Mouse (Mus musculus): ENCODE results near the gene Vmn1r176. TPM values are rescaled to one million over a fixed set of nuclear protein-coding genes. Genes with fewer than 3 reads are reported as not detected.
"Not testable (repeated sequence)": the region's sequence is repeated elsewhere in the genome, so short reads cannot be mapped to it uniquely, and the experiment has no call there.

Vmn1r176 gene
- not detected in 2 replicates for total RNA-seq (2015)
- total RNA-seq (2017) = not detected in 2 replicates

DNA sequence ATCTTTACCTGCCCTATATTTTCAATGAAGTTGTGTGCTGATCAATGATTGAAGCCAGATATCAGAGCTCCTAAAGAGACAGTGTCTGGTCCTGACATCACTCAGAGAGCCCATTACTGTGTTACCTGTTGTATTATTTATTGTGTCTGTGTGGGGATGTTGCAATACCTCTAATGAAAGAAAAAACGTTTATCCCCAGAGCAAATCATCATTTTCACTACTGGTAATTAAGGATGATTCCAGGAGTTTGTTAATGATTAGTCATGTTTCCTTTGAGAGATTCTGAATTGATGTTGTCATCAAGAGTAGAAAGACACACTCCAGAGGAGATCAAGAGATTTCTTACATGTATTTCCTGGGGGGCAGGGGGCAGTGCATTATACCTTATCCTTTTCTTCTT lies at the start of gene Vmn1r176:
Gene Vmn1r176 (minus strand): TSS at position 101 of the 400 bp plus-strand sequence.
- ATAC-seq (replicated peaks; ENCODE audit: poor library complexity) = not testable (repeated sequence)

DNA sequence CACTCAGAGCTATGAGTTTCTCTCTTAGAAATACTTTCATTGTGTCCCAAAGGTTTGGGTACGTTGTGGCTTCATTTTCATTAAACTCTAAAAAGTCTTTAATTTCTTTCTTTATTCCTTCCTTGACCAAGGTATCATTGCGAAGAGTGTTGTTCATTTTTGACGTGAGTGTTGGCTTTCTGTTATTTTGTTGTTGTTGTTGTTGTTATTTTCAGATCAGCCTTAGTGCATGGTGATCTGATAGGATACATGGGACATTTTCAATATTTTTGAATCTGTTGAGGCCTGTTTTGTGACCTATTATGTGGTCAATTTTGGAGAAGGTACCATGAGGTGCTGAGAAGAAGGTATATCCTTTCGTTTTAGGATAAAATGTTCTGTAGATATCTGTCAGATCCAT lies 39.7 kb upstream of the Vmn1r176 start:
- not testable (repeated sequence) for ATAC-seq (replicated peaks; ENCODE audit: poor library complexity)

DNA sequence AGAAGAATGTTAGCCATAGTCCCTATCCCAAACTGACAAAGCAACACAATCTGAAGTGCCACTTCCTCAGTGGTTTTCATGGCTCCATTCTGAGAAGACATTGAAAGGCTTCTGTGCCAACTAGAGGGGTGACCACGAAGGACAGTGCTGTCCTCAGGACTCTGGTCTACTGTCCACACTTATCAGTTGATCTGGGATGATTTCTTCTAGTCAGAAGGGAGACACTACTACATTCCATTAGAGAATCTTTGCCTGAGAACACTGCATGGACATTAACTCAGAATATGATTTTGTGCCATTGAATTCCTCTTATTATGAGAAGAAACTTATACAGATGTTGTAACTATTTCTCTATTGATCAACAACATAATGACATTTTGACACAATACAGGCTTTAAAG lies 29.2 kb upstream of the Vmn1r176 start, which contains the start of gene Vmn1r177:
Gene Vmn1r177 (minus strand): TSS at position 101 of the 400 bp plus-strand sequence.
- not testable (repeated sequence) for ATAC-seq (replicated peaks; ENCODE audit: poor library complexity)

DNA sequence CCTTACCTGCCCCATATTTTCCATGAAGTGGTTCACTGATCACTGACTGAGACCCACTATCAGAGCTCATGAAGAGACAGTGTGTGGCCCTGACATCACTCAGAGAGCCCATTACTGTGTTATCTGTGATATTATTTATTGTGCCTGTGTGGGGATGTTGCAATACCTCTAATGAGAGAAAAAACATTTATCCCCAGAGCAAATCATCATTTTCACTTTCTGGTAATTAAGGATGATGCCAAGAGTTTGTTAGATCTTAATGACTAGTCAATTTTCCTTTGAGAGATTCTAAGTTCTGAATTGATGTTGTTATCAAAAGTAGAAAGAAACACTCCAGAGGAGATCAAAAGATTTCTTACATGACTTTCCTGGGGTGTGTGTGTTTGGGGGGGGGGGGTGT lies 26.6 kb downstream of the Vmn1r176 start, which contains the start of gene Vmn1r175:
Gene Vmn1r175 (minus strand): TSS at position 101 of the 400 bp plus-strand sequence.
- not testable (repeated sequence) for ATAC-seq (replicated peaks; ENCODE audit: poor library complexity)

- no peak for ATAC-seq (replicated peaks; ENCODE audit: poor library complexity)
Measured at GRCm38 (mm10) chr7:23784526-23784925, 52.6 kb downstream of the Vmn1r176 start.

Other genes starting within 250 kb of the Vmn1r176 start
- not detected in 2 replicates for gene Vmn1r170, start 231.2 kb downstream of the Vmn1r176 start, total RNA-seq (2015)
- gene Vmn1r170, start 231.2 kb downstream of the Vmn1r176 start, total RNA-seq (2017) = not detected in 2 replicates
- gene Vmn1r171, start 206.7 kb downstream of the Vmn1r176 start, total RNA-seq (2015) = not detected in 2 replicates
- not detected in 2 replicates for gene Vmn1r171, start 206.7 kb downstream of the Vmn1r176 start, total RNA-seq (2017)
- not detected in 2 replicates for gene Vmn1r172, start 179.1 kb downstream of the Vmn1r176 start, total RNA-seq (2015)
- not detected in 2 replicates for gene Vmn1r172, start 179.1 kb downstream of the Vmn1r176 start, total RNA-seq (2017)
- gene Vmn1r173, start 136.7 kb downstream of the Vmn1r176 start, total RNA-seq (2015) = not detected in 2 replicates
- gene Vmn1r173, start 136.7 kb downstream of the Vmn1r176 start, total RNA-seq (2017) = not detected in 2 replicates
- not detected in 2 replicates for gene Vmn1r174, start 85.1 kb downstream of the Vmn1r176 start, total RNA-seq (2015)
- gene Vmn1r174, start 85.1 kb downstream of the Vmn1r176 start, total RNA-seq (2017) = not detected in 2 replicates
- gene Vmn1r175, start 26.7 kb downstream of the Vmn1r176 start, total RNA-seq (2015) = not detected in 2 replicates
- not detected in 2 replicates for gene Vmn1r175, start 26.7 kb downstream of the Vmn1r176 start, total RNA-seq (2017)
- gene Vmn1r177, start 29.1 kb upstream of the Vmn1r176 start, total RNA-seq (2015) = not detected in 2 replicates
- not detected in 2 replicates for gene Vmn1r177, start 29.1 kb upstream of the Vmn1r176 start, total RNA-seq (2017)
- gene Vmn1r178, start 54.6 kb upstream of the Vmn1r176 start, total RNA-seq (2015) = not detected in 2 replicates
- gene Vmn1r178, start 54.6 kb upstream of the Vmn1r176 start, total RNA-seq (2017) = not detected in 2 replicates
- not detected in 2 replicates for gene Vmn1r179, start 89.6 kb upstream of the Vmn1r176 start, total RNA-seq (2015)
- gene Vmn1r179, start 89.6 kb upstream of the Vmn1r176 start, total RNA-seq (2017) = not detected in 2 replicates
- gene Vmn1r180, start 113.3 kb upstream of the Vmn1r176 start, total RNA-seq (2015) = not detected in 2 replicates
- gene Vmn1r180, start 113.3 kb upstream of the Vmn1r176 start, total RNA-seq (2017) = not detected in 2 replicates
- not detected in 2 replicates for gene Vmn1r181, start 137.2 kb upstream of the Vmn1r176 start, total RNA-seq (2015)
- gene Vmn1r181, start 137.2 kb upstream of the Vmn1r176 start, total RNA-seq (2017) = not detected in 2 replicates
- not detected in 2 replicates for gene V1rd19, start 164.3 kb upstream of the Vmn1r176 start, total RNA-seq (2015)
- gene V1rd19, start 164.3 kb upstream of the Vmn1r176 start, total RNA-seq (2017) = not detected in 2 replicates
- not detected in 2 replicates for gene Vmn1r183, start 215.9 kb upstream of the Vmn1r176 start, total RNA-seq (2015)
- not detected in 2 replicates for gene Vmn1r183, start 215.9 kb upstream of the Vmn1r176 start, total RNA-seq (2017)
- 14.2 and 16.3 TPM in 2 replicates for gene Zfp180, start 244.6 kb upstream of the Vmn1r176 start, total RNA-seq (2015)
- 14.1 and 16.7 TPM in 2 replicates for gene Zfp180, start 244.6 kb upstream of the Vmn1r176 start, total RNA-seq (2017)

All from megakaryocyte progenitor cell, adult 5-6 weeks (primary cell).